Mouse (Mus musculus): ENCODE data around the gene Gm15262. TPM values are rescaled to one million over a fixed set of nuclear protein-coding genes. Genes with fewer than 3 reads are reported as not detected.

Gene Gm15262
- polyA plus RNA-seq (2012; rRNA removed) = not detected in 2 replicates

DNA sequence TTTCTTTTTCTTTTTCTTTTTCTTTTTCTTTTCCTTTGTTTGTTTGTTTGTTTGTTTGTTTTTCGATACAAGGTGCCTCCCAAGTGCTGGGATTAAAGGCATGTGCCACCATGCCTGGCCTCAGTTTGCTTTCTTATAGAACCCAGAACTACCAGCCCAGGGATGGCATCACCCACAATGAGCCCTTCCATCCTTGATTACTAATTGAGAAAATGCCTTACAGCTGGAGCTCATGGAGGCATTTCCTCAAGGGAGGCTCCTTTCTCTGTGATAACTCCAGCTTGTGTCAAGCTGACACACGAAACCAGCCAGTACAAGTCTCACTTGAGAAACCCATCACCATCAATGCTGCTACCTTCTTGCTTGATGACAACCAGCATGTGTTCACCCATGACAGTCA lies at the start of gene Gm15262:
Gene Gm15262, plus strand, starts transcription at position 301 of the 400 bp plus-strand sequence.

Other genes starting within 250 kb of the Gm15262 start
- gene Scml2, start 170.3 kb upstream of the Gm15262 start, polyA plus RNA-seq (2012; rRNA removed) = 0.41 and 0.44 TPM in 2 replicates

Data from liver, embryonic 18 days (tissue).